Mouse (Mus musculus): ENCODE measurements around the gene Spon1. TPM values are rescaled to one million over a fixed set of nuclear protein-coding genes. Genes with fewer than 3 reads are reported as not detected.

The Spon1 gene
- polyA plus RNA-seq, 1 experiment from 2014 or later = 13.9 TPM

DNA sequence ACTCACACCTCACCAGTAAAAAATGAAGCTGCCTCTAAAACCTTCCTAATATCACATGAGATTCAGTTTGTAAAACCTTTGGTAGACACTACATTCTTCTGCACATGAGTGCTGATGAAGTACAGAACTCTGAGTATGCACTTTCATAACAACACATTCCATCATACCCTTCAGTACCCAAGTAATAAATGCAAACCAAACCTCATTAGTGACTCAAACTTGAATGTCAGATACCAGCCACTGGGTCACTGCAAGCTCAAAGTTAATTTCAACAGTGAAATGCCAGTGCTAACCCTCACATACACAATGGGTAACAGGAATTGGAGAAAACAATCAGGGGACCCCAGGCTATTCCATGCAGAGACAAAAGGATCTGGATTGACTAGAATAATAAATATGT is 203.4 kb downstream of the Spon1 start:
- ATAC-seq (ENCODE audit: low read depth) = no peak
- H3K4me2 ChIP-seq (ENCODE audit: low read depth, low read length) = no peak overlapping the region
- no peaks in the 10 kb centered on the region for H3K4me1 ChIP-seq (replicated peaks; ENCODE audit: control insufficient read depth, insufficient read depth, low read length)
- no peak overlapping the region for H3K4me3 ChIP-seq (ENCODE audit: low read length)
- H3K27me3 ChIP-seq (ENCODE audit: control insufficient read depth, insufficient read depth, low read depth, low read length) = no peaks in the 10 kb centered on the region
- H3K27ac ChIP-seq (ENCODE audit: low read length) = no peak overlapping the region
- H3K9me3 ChIP-seq (ENCODE audit: control insufficient read depth, low read length) = no peaks in the 10 kb centered on the region; the same call in 1 of the 2 replicates
- no peak overlapping the region for H3K9ac ChIP-seq (ENCODE audit: low read length)
- H3K36me3 ChIP-seq (ENCODE audit: control insufficient read depth, insufficient read depth, low read length) = no peaks in the 10 kb centered on the region

DNA sequence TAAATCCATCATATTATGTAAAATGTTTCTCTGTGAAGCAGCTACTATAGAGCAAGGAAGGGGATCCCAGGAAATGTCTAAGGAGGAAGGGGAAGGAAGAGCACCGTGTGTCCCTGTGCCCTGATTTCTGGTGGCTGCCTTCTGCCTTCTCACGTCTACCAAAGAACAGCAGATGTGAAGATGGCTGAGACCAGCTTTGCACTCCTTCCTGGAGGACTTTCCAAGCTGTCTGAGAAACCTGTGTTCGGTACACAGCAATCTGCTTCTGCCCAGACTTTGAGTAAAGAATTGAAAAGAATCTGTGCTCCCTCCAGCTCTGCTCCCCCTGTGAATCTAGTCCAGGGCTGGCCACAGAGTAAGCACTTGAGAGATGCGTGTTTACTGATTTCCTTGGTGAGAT is 206.7 kb downstream of the Spon1 start:
- 68% methylated on average over 4 of the region's 4 CpGs for WGBS

DNA sequence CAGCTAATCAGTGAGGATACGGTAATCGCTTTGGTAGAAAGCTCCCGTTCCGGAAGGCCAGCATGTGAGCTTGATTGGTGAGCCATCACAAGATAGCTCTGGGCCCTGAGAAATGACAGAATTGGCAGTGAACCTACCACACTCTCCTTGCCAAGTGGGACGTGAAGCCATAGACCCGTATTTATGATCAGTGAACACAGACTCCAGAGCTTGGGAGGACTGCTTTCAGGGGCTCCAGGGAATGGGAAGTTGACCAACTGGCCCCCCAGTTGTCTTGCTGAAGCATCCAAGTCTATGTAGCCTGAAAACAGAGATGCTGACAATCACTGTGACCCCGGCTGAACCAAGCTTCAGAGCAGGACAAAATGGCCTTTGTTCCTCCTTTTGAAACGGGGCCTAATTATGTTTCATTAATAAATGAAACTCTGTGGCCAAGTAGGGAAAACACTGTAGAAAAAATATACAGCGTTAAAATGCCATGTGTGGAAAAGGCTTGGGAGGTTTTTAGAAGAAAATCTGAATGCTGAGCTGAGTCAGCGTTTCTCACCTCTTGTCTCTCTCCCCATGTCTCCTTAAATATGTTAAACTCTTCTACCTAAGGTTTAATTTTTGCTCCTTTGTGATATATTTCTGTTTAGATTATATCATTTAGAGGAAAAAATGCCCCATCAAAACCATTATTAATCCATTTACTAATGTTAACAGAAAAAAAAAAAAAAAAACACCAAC is 220.8 kb downstream of the Spon1 start:
- H3K27me3 ChIP-seq (ENCODE audit: control insufficient read depth, insufficient read depth, low read depth, low read length) = no peaks in the 10 kb centered on the region
- WGBS = 72% methylated on average over 10 of the region's 10 CpGs
- no peak overlapping the region for H3K27ac ChIP-seq (ENCODE audit: low read length)
- no peak overlapping the region for H3K4me3 ChIP-seq (ENCODE audit: low read length)
- no peak overlapping the region for H3K4me2 ChIP-seq (ENCODE audit: low read depth, low read length)
- no peaks in the 10 kb centered on the region for H3K36me3 ChIP-seq (ENCODE audit: control insufficient read depth, insufficient read depth, low read length)
- peaks cover 4% of the 10 kb centered on the region; the same call in 1 of the 2 replicates for H3K9me3 ChIP-seq (ENCODE audit: control insufficient read depth, low read length)
- no peak overlapping the region for H3K9ac ChIP-seq (ENCODE audit: low read length)
- H3K4me1 ChIP-seq (replicated peaks; ENCODE audit: control insufficient read depth, insufficient read depth, low read length) = no peaks in the 10 kb centered on the region
- no peak for ATAC-seq (ENCODE audit: low read depth)

More for the DNA sequence above, 206.7 kb downstream of the Spon1 start:
- no peaks in the 10 kb centered on the region for H3K4me1 ChIP-seq (replicated peaks; ENCODE audit: control insufficient read depth, insufficient read depth, low read length)
- no peak overlapping the region for H3K27ac ChIP-seq (ENCODE audit: low read length)
- no peaks in the 10 kb centered on the region for H3K36me3 ChIP-seq (ENCODE audit: control insufficient read depth, insufficient read depth, low read length)
- no peak overlapping the region for H3K4me2 ChIP-seq (ENCODE audit: low read depth, low read length)
- H3K27me3 ChIP-seq (ENCODE audit: control insufficient read depth, insufficient read depth, low read depth, low read length) = no peaks in the 10 kb centered on the region
- H3K4me3 ChIP-seq (ENCODE audit: low read length) = no peak overlapping the region
- H3K9ac ChIP-seq (ENCODE audit: low read length) = no peak overlapping the region
- no peaks in the 10 kb centered on the region; the same call in 1 of the 2 replicates for H3K9me3 ChIP-seq (ENCODE audit: control insufficient read depth, low read length)
- ATAC-seq (ENCODE audit: low read depth) = no peak

DNA sequence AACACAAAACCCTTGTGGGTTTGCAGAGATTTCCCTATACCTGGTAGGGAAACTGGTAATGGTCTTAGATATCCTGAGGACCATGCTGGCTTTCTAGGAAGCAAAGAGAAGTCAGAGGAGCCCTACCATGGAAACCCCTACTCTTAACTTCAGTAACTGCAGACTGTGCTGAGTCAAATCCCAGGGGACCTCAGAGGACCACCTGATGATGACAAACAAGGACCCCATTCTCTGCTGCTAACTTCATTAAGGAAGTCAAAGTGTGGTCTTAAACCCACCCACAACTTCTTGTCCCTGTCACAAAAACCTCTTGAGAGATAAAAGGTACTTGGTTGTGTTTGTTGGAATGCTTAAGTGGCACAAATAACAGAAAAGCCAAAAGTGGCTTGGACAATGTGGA is 222.4 kb downstream of the Spon1 start:
- no peak overlapping the region for H3K27ac ChIP-seq (ENCODE audit: low read length)
- H3K4me1 ChIP-seq (replicated peaks; ENCODE audit: control insufficient read depth, insufficient read depth, low read length) = no peaks in the 10 kb centered on the region
- peaks cover 4% of the 10 kb centered on the region; the same call in 1 of the 2 replicates for H3K9me3 ChIP-seq (ENCODE audit: control insufficient read depth, low read length)
- no peaks in the 10 kb centered on the region for H3K36me3 ChIP-seq (ENCODE audit: control insufficient read depth, insufficient read depth, low read length)
- H3K4me3 ChIP-seq (ENCODE audit: low read length) = no peak overlapping the region
- no peaks in the 10 kb centered on the region for H3K27me3 ChIP-seq (ENCODE audit: control insufficient read depth, insufficient read depth, low read depth, low read length)
- ATAC-seq (ENCODE audit: low read depth) = no peak
- H3K4me2 ChIP-seq (ENCODE audit: low read depth, low read length) = no peak overlapping the region
- no peak overlapping the region for H3K9ac ChIP-seq (ENCODE audit: low read length)

DNA sequence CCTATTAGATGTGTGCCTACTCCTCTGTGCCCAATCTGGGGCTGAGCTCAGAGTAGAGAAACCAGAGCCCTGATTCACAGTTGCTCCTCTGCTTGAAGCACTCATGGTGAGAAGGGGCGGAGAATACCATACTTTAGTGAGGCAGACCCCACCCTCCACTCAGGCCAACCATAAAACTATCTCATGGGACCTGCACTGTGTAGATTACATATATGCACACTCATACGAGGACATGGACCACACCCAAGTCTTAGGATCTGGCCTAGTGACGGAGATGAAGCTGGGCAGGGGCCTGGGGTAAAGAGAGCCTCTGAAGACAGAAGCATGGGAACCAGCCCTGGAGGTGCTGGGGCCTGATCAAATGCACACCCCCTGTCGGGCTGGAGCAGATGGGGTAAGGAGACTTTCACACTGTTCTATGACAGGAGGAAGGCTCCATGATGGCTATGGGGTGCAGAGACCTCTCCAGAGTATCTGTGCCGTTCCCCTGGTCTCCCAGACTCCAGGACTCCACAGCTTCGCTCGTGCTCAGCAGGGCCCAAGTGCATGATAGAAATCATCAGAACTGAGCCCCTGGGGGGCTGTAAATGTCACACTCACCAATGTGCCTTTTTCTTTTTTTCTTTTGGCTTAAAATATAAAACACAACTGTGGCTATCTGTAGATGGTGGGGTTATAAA is 232.0 kb downstream of the Spon1 start:
- ATAC-seq (ENCODE audit: low read depth) = no peak
- Histone ChIP-seq H3K4me3 (ENCODE audit: low read length) (no peak overlapping the region), H3K9ac (ENCODE audit: low read length) (no peak overlapping the region), H3K27me3 (ENCODE audit: control insufficient read depth, insufficient read depth, low read depth, low read length) (no peaks in the 10 kb centered on the region), H3K27ac (ENCODE audit: low read length) (no peak overlapping the region), H3K9me3 (ENCODE audit: control insufficient read depth, low read length) (no peaks in the 10 kb centered on the region), H3K4me2 (ENCODE audit: low read depth, low read length) (no peak overlapping the region), H3K36me3 (ENCODE audit: control insufficient read depth, insufficient read depth, low read length) (no peaks in the 10 kb centered on the region), H3K4me1 (replicated peaks; ENCODE audit: control insufficient read depth, insufficient read depth, low read length) (no peaks in the 10 kb centered on the region)
- 64% methylated on average over 7 of the region's 7 CpGs for WGBS

DNA sequence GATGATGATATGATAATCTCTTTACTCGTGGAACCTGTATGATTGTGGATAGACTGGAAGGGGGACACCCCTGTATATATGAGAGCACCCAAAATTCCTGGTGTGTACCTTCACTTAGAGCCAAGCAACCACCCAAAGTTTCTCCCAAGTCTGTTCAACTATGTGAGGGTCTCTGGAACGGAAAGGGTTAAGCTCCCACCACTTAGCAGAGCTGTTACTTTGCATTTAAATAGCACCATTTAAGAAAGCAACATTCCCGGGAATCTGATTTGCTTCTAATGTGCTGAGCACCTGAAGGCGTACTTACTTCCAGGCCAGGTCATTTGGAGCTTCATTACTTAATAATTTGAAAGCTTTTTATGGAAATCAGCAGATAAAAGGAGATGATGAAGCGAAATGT is 238.4 kb downstream of the Spon1 start:
- H3K4me1 ChIP-seq (replicated peaks; ENCODE audit: control insufficient read depth, insufficient read depth, low read length) = no peaks in the 10 kb centered on the region
- no peaks in the 10 kb centered on the region for H3K9me3 ChIP-seq (ENCODE audit: control insufficient read depth, low read length)
- ATAC-seq (ENCODE audit: low read depth) = no peak
- 23% methylated on average over 5 of the region's 5 CpGs for WGBS
- H3K27me3 ChIP-seq (ENCODE audit: control insufficient read depth, insufficient read depth, low read depth, low read length) = no peaks in the 10 kb centered on the region
- H3K4me2 ChIP-seq (ENCODE audit: low read depth, low read length) = no peak overlapping the region
- H3K27ac ChIP-seq (ENCODE audit: low read length) = no peak overlapping the region
- no peak overlapping the region for H3K9ac ChIP-seq (ENCODE audit: low read length)
- no peak overlapping the region for H3K4me3 ChIP-seq (ENCODE audit: low read length)
- no peaks in the 10 kb centered on the region for H3K36me3 ChIP-seq (ENCODE audit: control insufficient read depth, insufficient read depth, low read length)

DNA sequence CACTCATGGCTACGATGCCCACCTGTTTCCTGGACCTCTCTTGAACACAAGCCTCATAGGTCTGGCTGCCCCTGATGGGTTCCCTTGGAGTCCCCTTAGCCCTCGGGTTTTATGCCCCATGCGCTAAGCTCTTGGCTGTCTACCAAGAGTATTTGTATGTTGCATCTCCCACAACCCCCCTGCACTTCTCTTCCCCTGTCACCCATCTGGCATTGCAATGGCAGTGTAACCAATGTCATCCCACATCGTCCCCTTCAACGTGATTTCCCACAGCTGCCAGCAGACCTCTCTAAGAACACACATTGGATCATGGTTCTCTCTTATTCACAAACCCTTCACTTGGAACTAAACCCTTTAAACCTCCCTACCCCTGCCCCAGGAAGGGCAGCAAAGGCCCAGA is 239.7 kb downstream of the Spon1 start:
- Histone ChIP-seq H3K4me1 (replicated peaks; ENCODE audit: control insufficient read depth, insufficient read depth, low read length) (no peaks in the 10 kb centered on the region), H3K4me3 (ENCODE audit: low read length) (no peak overlapping the region), H3K36me3 (ENCODE audit: control insufficient read depth, insufficient read depth, low read length) (no peaks in the 10 kb centered on the region), H3K9ac (ENCODE audit: low read length) (no peak overlapping the region), H3K9me3 (ENCODE audit: control insufficient read depth, low read length) (no peaks in the 10 kb centered on the region), H3K27me3 (ENCODE audit: control insufficient read depth, insufficient read depth, low read depth, low read length) (no peaks in the 10 kb centered on the region), H3K27ac (ENCODE audit: low read length) (no peak overlapping the region), H3K4me2 (ENCODE audit: low read depth, low read length) (no peak overlapping the region)
- 70% methylated on average over 5 of the region's 5 CpGs for WGBS
- ATAC-seq (ENCODE audit: low read depth) = no peak

DNA sequence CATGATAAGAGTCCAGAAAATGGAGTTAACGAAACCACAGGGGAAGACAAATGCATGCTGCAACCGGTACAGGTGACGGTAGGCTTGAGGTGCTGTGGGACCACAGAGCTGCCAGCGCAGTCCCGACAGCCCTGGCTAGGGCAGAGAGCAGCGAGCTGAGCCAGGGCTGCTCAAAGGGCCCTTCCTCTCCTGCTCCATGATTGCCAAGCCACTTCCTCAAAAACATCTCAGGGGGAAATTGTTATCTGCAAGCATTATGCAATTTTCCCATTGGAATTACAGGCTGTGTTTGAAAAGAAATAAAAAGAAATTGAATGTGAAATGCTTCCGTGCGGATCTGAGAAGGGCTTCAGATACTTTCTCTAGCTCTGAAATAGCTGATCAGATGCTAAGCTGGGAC is 240.7 kb downstream of the Spon1 start:
- WGBS = 70% methylated on average over 8 of the region's 8 CpGs

DNA sequence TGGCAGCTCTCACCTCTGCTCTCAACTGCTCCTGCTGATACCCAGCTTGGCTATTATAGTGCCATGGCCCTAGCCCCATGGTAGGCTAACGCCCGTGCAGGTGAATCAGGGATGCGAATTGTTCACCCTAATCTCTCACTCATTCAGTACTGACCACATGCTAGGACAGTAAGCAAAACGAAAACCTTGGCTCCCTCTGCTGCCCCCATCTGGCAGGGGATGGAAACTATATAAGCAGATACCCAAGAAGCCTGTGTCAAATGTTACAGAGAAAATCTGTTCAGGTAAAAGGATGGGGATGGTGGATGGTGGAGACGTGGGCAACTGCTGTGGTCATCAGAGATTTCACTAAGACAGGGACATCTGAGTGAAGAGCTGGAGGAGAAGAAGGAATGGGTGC is 241.8 kb downstream of the Spon1 start:
- Histone ChIP-seq H3K27ac (ENCODE audit: low read length) (no peak overlapping the region), H3K9me3 (ENCODE audit: control insufficient read depth, low read length) (no peaks in the 10 kb centered on the region), H3K9ac (ENCODE audit: low read length) (no peak overlapping the region), H3K4me2 (ENCODE audit: low read depth, low read length) (no peak overlapping the region), H3K36me3 (ENCODE audit: control insufficient read depth, insufficient read depth, low read length) (no peaks in the 10 kb centered on the region), H3K4me3 (ENCODE audit: low read length) (no peak overlapping the region), H3K27me3 (ENCODE audit: control insufficient read depth, insufficient read depth, low read depth, low read length) (no peaks in the 10 kb centered on the region), H3K4me1 (replicated peaks; ENCODE audit: control insufficient read depth, insufficient read depth, low read length) (no peaks in the 10 kb centered on the region)
- 59% methylated on average over 5 of the region's 5 CpGs for WGBS
- ATAC-seq (ENCODE audit: low read depth) = no peak

More for the DNA sequence above, 240.7 kb downstream of the Spon1 start:
- Histone ChIP-seq H3K27ac (ENCODE audit: low read length) (no peak overlapping the region), H3K4me1 (replicated peaks; ENCODE audit: control insufficient read depth, insufficient read depth, low read length) (no peaks in the 10 kb centered on the region), H3K36me3 (ENCODE audit: control insufficient read depth, insufficient read depth, low read length) (no peaks in the 10 kb centered on the region), H3K9ac (ENCODE audit: low read length) (no peak overlapping the region), H3K27me3 (ENCODE audit: control insufficient read depth, insufficient read depth, low read depth, low read length) (no peaks in the 10 kb centered on the region), H3K9me3 (ENCODE audit: control insufficient read depth, low read length) (no peaks in the 10 kb centered on the region), H3K4me3 (ENCODE audit: low read length) (no peak overlapping the region), H3K4me2 (ENCODE audit: low read depth, low read length) (no peak overlapping the region)
- ATAC-seq (ENCODE audit: low read depth) = no peak
